Mouse (Mus musculus) frontal cortex, postnatal 10 days (tissue): ENCODE results near the gene Agpat1.

ENCODE experiments used
- DNase-seq, 2 experiments: peaks; one replicate each; pipeline ENCODE4 v3.0.0; 2022; ENCODE audit warnings: low spot score in 2 of 2, mixed read lengths in 1 of 2

Gene Agpat1

GRCm38 (mm10) chr17:34604061-34604508, at the start of gene Agpat1:
Agpat1 (plus strand) TSS chr17:34604262.
- peak; percentile 98 for DNase-seq

GRCm38 (mm10) chr17:34555483-34555882, 48.6 kb upstream of the Agpat1 start:
- peak in 1 of 2 experiments; percentile 64 for DNase-seq

- DNase-seq = no peak
These were observed 47.7 kb upstream of the Agpat1 start for GRCm38 (mm10) chr17:34556406-34556805.

- no peak for DNase-seq
These were observed 46.7 kb upstream of the Agpat1 start for GRCm38 (mm10) chr17:34557411-34557810.

GRCm38 (mm10) chr17:34559116-34559515, 44.9 kb upstream of the Agpat1 start:
- DNase-seq = no peak

- no peak for DNase-seq
These were observed 44.2 kb upstream of the Agpat1 start for GRCm38 (mm10) chr17:34559895-34560294.

- DNase-seq = no peak
These were observed 43.6 kb upstream of the Agpat1 start for GRCm38 (mm10) chr17:34560438-34560837.

- DNase-seq = no peak
These were observed 42.9 kb upstream of the Agpat1 start for GRCm38 (mm10) chr17:34561200-34561599.

- DNase-seq = no peak
These were observed 41.5 kb upstream of the Agpat1 start for GRCm38 (mm10) chr17:34562595-34562994.

- no peak for DNase-seq
These were observed 40.7 kb upstream of the Agpat1 start for GRCm38 (mm10) chr17:34563354-34563753.

GRCm38 (mm10) chr17:34564003-34564421, 40.0 kb upstream of the Agpat1 start, which contains the start of gene Notch4:
Notch4 (plus strand) TSS chr17:34564268.
- DNase-seq = no peak

GRCm38 (mm10) chr17:34564796-34565195, 39.3 kb upstream of the Agpat1 start:
- DNase-seq = no peak

GRCm38 (mm10) chr17:34567311-34567710, 36.8 kb upstream of the Agpat1 start:
- DNase-seq = no peak

GRCm38 (mm10) chr17:34568421-34568820, 35.6 kb upstream of the Agpat1 start:
- DNase-seq = no peak

- no peak for DNase-seq
These were observed 34.1 kb upstream of the Agpat1 start for GRCm38 (mm10) chr17:34569919-34570318.

- DNase-seq = no peak
These were observed 32.2 kb upstream of the Agpat1 start for GRCm38 (mm10) chr17:34571875-34572274.

GRCm38 (mm10) chr17:34572361-34572760, 31.7 kb upstream of the Agpat1 start:
- no peak for DNase-seq

- DNase-seq = no peak
These were observed 27.5 kb upstream of the Agpat1 start for GRCm38 (mm10) chr17:34576577-34576976.

GRCm38 (mm10) chr17:34578070-34578469, 26.0 kb upstream of the Agpat1 start:
- no peak for DNase-seq

GRCm38 (mm10) chr17:34582528-34582927, 21.5 kb upstream of the Agpat1 start:
- no peak for DNase-seq

GRCm38 (mm10) chr17:34583397-34583796, 20.7 kb upstream of the Agpat1 start:
- DNase-seq = no peak

- DNase-seq = no peak
These were observed 20.2 kb upstream of the Agpat1 start for GRCm38 (mm10) chr17:34583819-34584218.

GRCm38 (mm10) chr17:34585121-34585520, 18.9 kb upstream of the Agpat1 start:
- DNase-seq = no peak
